Mouse (Mus musculus) limb, embryonic 13.5 days (tissue): ENCODE results near the gene Synm. TPM values are rescaled to one million over a fixed set of nuclear protein-coding genes. Genes with fewer than 3 reads are reported as not detected.

ENCODE experiments used
- ATAC-seq: fragments of 200-750 bp; cut with Nextera tagmentation; 2 replicates; pipeline ENCODE4 v1.8.0; 2017; ENCODE audit warnings: low read depth, moderate number of reproducible peaks, moderate TSS enrichment; ENCODE audit not compliant: low FRiP score
- H3K27ac ChIP-seq: fragments of 300-500 bp; sonication (generic); 2 replicates; pipeline ENCODE4 v1.5.1; 2015; ENCODE audit warnings: inconsistent platforms, mild to moderate bottlenecking, moderate library complexity
- H3K27me3 ChIP-seq: fragments of 300-500 bp; sonication (generic); 2 replicates; pipeline ENCODE4 v1.6.1; 2015; ENCODE audit warnings: mild to moderate bottlenecking, inconsistent platforms
- H3K36me3 ChIP-seq: fragments of 300-500 bp; sonication (generic); 2 replicates; pipeline ENCODE4 v1.6.1; 2015; ENCODE audit warnings: inconsistent platforms, mild to moderate bottlenecking, moderate library complexity
- H3K4me1 ChIP-seq: fragments of 300-500 bp; sonication (generic); 2 replicates; pipeline ENCODE4 v1.6.1; 2015; ENCODE audit warnings: inconsistent platforms
- H3K4me2 ChIP-seq: fragments of 300-500 bp; sonication (generic); replicated peaks from 2 replicates; pipeline ENCODE4 v1.6.1; 2015; ENCODE audit warnings: inconsistent platforms, mild to moderate bottlenecking, moderate library complexity
- H3K4me3 ChIP-seq: fragments of 300-500 bp; sonication (generic); 2 replicates; pipeline ENCODE4 v1.5.1; 2015; ENCODE audit warnings: moderate library complexity, mild to moderate bottlenecking, inconsistent platforms
- H3K9ac ChIP-seq: fragments of 300-500 bp; sonication (generic); 2 replicates; pipeline ENCODE4 v1.6.1; 2015; ENCODE audit warnings: mild to moderate bottlenecking, inconsistent platforms
- H3K9me3 ChIP-seq: fragments of 300-500 bp; sonication (generic); 2 replicates; pipeline ENCODE4 v1.6.1; 2016; ENCODE audit warnings: inconsistent platforms
- WGBS: fragments of 180-500 bp; shearing (Covaris S2); methylation state at CpG from one replicate; pipeline ENCODE4 v1.1.7; 2015; 5-methylcytosine and 5-hydroxymethylcytosine counted together
- polyA plus RNA-seq: library from polyadenylated mRNA; unstranded; fragments of >200 nt; fragmentation: Nextera tagmentation; extraction: Ambion mirVana; gene quantifications from 2 replicates; pipeline ENCODE4 v1.2.1, GENCODE M21; 2015

The Synm gene
- polyA plus RNA-seq, 1 experiment from 2014 or later, result 0.98 TPM

DNA sequence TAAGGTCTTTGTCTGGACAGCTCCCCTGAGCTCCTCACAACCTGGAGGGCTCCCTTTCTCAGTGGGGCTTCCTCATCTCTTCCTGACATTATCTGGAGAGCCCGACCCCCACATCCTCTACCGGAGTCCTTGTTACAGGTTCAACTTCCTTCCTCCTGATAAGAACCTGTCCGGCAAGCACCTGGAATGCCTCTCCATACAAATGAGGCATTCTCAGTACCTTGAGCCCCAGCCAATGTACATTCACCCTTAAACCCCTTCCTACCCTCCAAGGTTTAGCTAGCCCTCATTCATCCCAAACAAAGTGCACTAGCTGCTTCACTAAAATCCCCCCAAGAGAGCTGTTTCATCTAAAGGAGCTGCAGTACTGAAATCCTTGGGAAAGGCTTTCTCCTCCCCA, 16.1 kb upstream of the Synm start:
- Histone ChIP-seq H3K27me3 (no peaks in the 10 kb centered on the region), H3K4me2 (no peak overlapping the region), H3K36me3 (no peaks in the 10 kb centered on the region), H3K9ac (no peak overlapping the region), H3K9me3 (no peaks in the 10 kb centered on the region), H3K4me3 (no peak overlapping the region), H3K27ac (no peak overlapping the region), H3K4me1 (peaks cover 3% of the 10 kb centered on the region; the same call in 1 of the 2 replicates)
- no peak for ATAC-seq
- WGBS, result 73% methylated on average over 3 of the region's 3 CpGs

DNA sequence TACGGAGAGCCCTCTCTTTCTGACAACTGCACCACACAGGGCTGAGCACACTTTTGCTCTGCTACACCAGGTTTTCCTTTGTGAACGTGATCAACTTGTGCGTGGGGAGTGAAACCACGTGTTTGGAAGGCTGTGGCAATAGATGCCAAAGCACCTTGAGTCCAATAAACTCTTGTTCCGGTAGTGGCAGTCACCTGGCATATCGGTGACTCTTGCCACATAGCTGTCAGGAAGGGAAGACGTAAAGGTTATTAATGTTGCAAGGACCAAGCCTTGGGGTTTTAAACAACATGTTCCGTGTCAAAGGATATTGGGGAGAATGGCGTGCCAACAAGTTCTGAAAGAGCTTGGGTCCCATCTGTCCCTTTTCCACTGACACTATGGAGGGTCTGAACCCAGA, 12.7 kb upstream of the Synm start:
- Histone ChIP-seq H3K9ac (no peak overlapping the region), H3K9me3 (no peaks in the 10 kb centered on the region), H3K27me3 (no peaks in the 10 kb centered on the region), H3K36me3 (no peaks in the 10 kb centered on the region), H3K4me3 (no peak overlapping the region), H3K27ac (no peak overlapping the region), H3K4me1 (peaks cover 3% of the 10 kb centered on the region; the same call in 1 of the 2 replicates), H3K4me2 (no peak overlapping the region)
- 85% methylated on average over 9 of the region's 9 CpGs for WGBS
- ATAC-seq, result no peak

GRCm38 (mm10) chr7:67769487-67769886, 9.9 kb upstream of the Synm start:
- no peak overlapping the region for H3K4me3 ChIP-seq
- no peak for ATAC-seq
- H3K4me2 ChIP-seq, result no peak overlapping the region
- H3K9ac ChIP-seq, result no peak overlapping the region
- 89% methylated on average over 5 of the region's 5 CpGs for WGBS
- no peak overlapping the region for H3K27ac ChIP-seq
- H3K36me3 ChIP-seq, result no peaks in the 10 kb centered on the region
- no peaks in the 10 kb centered on the region for H3K9me3 ChIP-seq
- H3K27me3 ChIP-seq, result 0 out of 2 replicates have a peak, but pooled peaks cover 8% of the 10 kb centered on the region
- H3K4me1 ChIP-seq, result peaks cover 3% of the 10 kb centered on the region; the same call in 1 of the 2 replicates

DNA sequence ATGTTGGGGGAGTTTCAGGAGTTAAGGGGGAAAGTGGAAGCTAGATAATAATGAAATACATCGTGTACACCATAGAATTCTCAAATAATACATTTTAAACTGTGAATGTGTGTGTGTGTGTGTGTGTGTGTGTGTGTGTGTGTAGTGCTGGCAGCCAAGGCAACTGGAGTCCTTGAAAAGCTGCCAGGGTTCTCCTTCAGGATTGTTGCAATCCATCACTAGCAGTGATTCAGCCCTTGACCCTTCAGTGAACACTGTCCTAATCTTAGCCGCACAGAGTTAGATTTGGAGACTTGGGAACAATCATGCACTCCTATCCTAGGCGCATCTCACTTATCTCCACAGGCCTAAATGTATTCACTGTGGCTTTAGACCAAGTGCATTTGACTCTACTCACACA, 8.6 kb upstream of the Synm start:
- 90% methylated on average over 3 of the region's 3 CpGs for WGBS

GRCm38 (mm10) chr7:67763625-67764024, 4.1 kb upstream of the Synm start:
- Histone ChIP-seq H3K4me3 (no peak overlapping the region), H3K36me3 (no peaks in the 10 kb centered on the region), H3K9me3 (no peaks in the 10 kb centered on the region), H3K27ac (no peak overlapping the region), H3K4me1 (peaks cover 8% of the 10 kb centered on the region), H3K9ac (no peak overlapping the region), H3K27me3 (peaks cover 28% of the 10 kb centered on the region), H3K4me2 (no peak overlapping the region)
- ATAC-seq, result no peak
- WGBS, result 61% methylated on average over 3 of the region's 3 CpGs

More for the DNA sequence above, 8.6 kb upstream of the Synm start:
- Histone ChIP-seq H3K9ac (no peak overlapping the region), H3K36me3 (no peaks in the 10 kb centered on the region), H3K27ac (no peak overlapping the region), H3K4me3 (no peak overlapping the region), H3K27me3 (0 out of 2 replicates have a peak, but pooled peaks cover 8% of the 10 kb centered on the region), H3K4me1 (peaks cover 3% of the 10 kb centered on the region; the same call in 1 of the 2 replicates), H3K9me3 (no peaks in the 10 kb centered on the region), H3K4me2 (no peak overlapping the region)
- no peak for ATAC-seq

DNA sequence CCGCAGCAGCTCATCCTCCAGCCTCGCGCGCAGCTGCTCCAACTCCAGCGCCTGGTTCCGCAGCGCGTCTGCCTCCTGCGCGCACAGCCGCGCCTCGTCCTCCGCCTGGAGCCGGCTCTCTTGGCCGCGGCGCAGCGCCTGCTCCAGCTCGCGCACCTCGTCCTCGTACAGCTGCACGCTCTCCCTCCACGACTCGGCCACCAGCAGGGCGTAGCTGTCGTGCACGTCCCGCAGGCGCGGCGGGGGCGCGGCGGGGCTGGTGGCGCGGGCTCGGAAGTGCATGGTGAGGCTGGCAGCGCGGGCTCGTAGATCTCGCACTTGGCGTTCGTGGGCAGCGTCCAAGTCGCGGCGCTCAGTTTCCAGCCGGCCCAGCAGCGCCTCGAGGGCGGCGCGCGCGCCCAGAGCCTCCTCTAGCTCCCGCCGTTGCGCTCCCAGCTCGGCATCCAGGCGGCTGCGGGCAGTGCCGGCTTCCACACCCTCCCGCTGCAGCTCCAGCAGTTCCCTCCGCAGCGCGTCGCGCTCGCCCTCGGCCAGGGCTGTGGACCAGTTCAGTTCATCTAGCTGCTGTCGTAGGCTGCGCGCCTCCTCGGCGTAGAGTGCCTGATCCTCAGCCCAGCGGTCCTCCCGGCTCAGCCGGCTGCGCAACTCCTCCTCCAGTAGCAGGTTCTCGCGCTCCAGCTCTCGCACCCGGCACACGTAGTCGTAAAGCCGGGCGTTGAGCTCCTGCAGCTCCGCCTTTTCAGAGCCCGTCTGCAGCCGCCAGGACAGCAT, 499 bp downstream of the Synm start:
- H3K9ac ChIP-seq, result peak overlapping the region; percentile 68
- H3K4me2 ChIP-seq, result peak overlapping the region; percentile 100
- H3K27me3 ChIP-seq, result peaks cover 44% of the 10 kb centered on the region
- under 1% methylated on average over 92 of the region's 92 CpGs for WGBS
- H3K36me3 ChIP-seq, result no peaks in the 10 kb centered on the region
- H3K4me1 ChIP-seq, result peaks cover 14% of the 10 kb centered on the region
- peak; percentile 71 for ATAC-seq
- H3K9me3 ChIP-seq, result no peaks in the 10 kb centered on the region
- H3K4me3 ChIP-seq, result peak overlapping the region; percentile 60
- no peak overlapping the region for H3K27ac ChIP-seq

DNA sequence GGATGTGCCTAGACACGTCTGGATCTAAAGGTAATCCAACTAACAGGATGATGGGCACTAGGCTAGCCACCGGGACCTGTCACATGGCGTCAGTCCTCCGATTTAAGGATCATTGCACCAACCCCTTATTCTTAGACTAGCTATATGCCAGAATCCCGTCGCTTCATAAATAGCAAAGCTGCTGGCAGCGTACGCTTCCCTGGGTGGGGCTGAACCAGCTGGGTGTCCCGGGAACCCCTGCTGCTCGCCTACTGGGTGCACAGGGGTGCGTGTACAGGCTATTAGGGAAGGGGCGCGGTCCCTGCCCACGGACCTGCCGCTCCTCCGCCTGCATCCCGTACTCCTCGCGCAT, 1.1 kb downstream of the Synm start:
- no peak overlapping the region for H3K27ac ChIP-seq
- H3K4me1 ChIP-seq, result peaks cover 14% of the 10 kb centered on the region
- no peak for ATAC-seq
- 2% methylated on average over 19 of the region's 19 CpGs for WGBS
- H3K4me3 ChIP-seq, result peak overlapping the region; percentile 60
- no peaks in the 10 kb centered on the region for H3K36me3 ChIP-seq
- peak overlapping the region; percentile 68 for H3K9ac ChIP-seq
- H3K27me3 ChIP-seq, result peaks cover 44% of the 10 kb centered on the region
- peak overlapping the region; percentile 100 for H3K4me2 ChIP-seq
- H3K9me3 ChIP-seq, result no peaks in the 10 kb centered on the region

GRCm38 (mm10) chr7:67756636-67757035, 2.9 kb downstream of the Synm start:
- Histone ChIP-seq H3K4me3 (no peak overlapping the region), H3K27me3 (peaks cover 44% of the 10 kb centered on the region), H3K4me2 (no peak overlapping the region), H3K9ac (no peak overlapping the region), H3K36me3 (no peaks in the 10 kb centered on the region), H3K4me1 (peaks cover 14% of the 10 kb centered on the region), H3K9me3 (no peaks in the 10 kb centered on the region), H3K27ac (no peak overlapping the region)
- no peak for ATAC-seq
- WGBS, result 84% methylated on average over 5 of the region's 5 CpGs

GRCm38 (mm10) chr7:67755366-67755765, 4.2 kb downstream of the Synm start:
- Histone ChIP-seq H3K36me3 (no peaks in the 10 kb centered on the region), H3K4me2 (no peak overlapping the region), H3K27ac (no peak overlapping the region), H3K9me3 (no peaks in the 10 kb centered on the region), H3K4me3 (no peak overlapping the region), H3K9ac (no peak overlapping the region), H3K4me1 (peaks cover 14% of the 10 kb centered on the region), H3K27me3 (peaks cover 32% of the 10 kb centered on the region)
- WGBS, result 84% methylated on average over 7 of the region's 7 CpGs
- ATAC-seq, result no peak

DNA sequence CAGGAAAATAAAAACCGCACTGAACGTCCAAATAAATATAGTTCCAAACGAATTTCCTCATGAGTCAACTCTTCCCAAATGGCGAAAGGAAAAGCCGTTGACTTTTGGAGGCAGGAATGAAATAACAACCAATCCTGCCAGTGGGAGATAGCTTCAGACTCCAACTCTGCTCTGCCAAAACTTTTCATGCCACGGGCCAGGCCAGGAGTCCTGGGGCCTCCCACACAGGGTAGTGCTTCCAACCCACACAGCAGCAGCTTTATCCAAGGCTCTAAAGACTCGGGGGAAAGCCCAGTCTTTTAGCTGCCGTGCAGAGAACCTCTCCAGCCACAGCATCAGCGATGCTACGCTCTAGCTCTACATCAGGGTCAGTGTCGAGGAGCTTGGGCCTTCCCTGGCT, 4.9 kb downstream of the Synm start:
- ATAC-seq, result no peak
- H3K4me3 ChIP-seq, result no peak overlapping the region
- H3K4me2 ChIP-seq, result no peak overlapping the region
- peaks cover 28% of the 10 kb centered on the region for H3K27me3 ChIP-seq
- H3K36me3 ChIP-seq, result no peaks in the 10 kb centered on the region
- H3K4me1 ChIP-seq, result peaks cover 12% of the 10 kb centered on the region
- no peaks in the 10 kb centered on the region for H3K9me3 ChIP-seq
- no peak overlapping the region for H3K27ac ChIP-seq
- 69% methylated on average over 11 of the region's 11 CpGs for WGBS
- H3K9ac ChIP-seq, result no peak overlapping the region

- ATAC-seq, result no peak
- peaks cover 24% of the 10 kb centered on the region for H3K4me1 ChIP-seq
- H3K4me3 ChIP-seq, result no peak overlapping the region
- H3K27me3 ChIP-seq, result no peaks in the 10 kb centered on the region
- no peaks in the 10 kb centered on the region; the same call in 1 of the 2 replicates for H3K9me3 ChIP-seq
- H3K9ac ChIP-seq, result no peak overlapping the region; the same call in 1 of the 2 replicates
- 63% methylated on average over 4 of the region's 4 CpGs for WGBS
- no peak overlapping the region for H3K4me2 ChIP-seq
- no peak overlapping the region for H3K27ac ChIP-seq
- H3K36me3 ChIP-seq, result peaks cover 2% of the 10 kb centered on the region; the same call in 1 of the 2 replicates
These were observed 9.9 kb downstream of the Synm start for GRCm38 (mm10) chr7:67749441-67750239.

DNA sequence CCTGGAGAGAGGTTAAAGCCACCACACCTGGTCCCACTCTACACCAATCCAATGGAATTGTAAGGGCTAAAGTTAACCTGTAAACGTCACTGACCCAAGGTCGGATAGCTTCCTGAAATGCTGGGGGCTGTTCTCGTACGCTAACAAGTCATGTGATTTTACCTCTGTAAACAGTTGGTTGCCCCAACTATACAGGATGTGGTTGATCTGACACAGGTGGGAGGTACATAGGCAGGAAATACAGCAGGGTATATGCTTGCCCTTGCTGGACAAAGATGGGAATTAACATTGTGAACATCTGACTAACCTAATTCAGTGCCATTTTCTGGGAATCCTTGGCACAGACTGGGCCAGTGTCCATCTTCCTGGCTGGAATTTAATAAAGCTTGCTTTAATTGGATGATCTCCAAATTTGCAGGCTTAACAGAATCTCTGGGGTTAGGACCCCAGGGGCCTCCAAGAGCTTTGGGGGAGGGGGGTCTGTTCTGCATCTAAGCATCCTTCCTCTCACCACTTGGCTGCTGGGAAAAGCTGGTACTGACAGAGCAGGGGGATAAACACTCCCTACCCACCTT, 11.7 kb downstream of the Synm start:
- no peaks in the 10 kb centered on the region for H3K27me3 ChIP-seq

More for the DNA sequence above, 11.7 kb downstream of the Synm start:
- H3K9ac ChIP-seq, result no peak overlapping the region
- H3K4me1 ChIP-seq, result peaks cover 21% of the 10 kb centered on the region
- H3K4me2 ChIP-seq, result no peak overlapping the region
- H3K9me3 ChIP-seq, result no peaks in the 10 kb centered on the region; the same call in 1 of the 2 replicates
- H3K36me3 ChIP-seq, result peaks cover 3% of the 10 kb centered on the region; the same call in 1 of the 2 replicates
- ATAC-seq, result no peak
- H3K27ac ChIP-seq, result no peak overlapping the region
- H3K4me3 ChIP-seq, result no peak overlapping the region
- WGBS, result 68% methylated on average over 4 of the region's 4 CpGs
